Comparison of ENCODE assay signal across 25 mouse cellular contexts in genomic region chr12:108610255-108610654, GRCm38 (mm10). TPM values are rescaled to one million over a fixed set of nuclear protein-coding genes. Genes with fewer than 3 reads are reported as not detected.
A peak's percentile ranks its signal among the peaks of the same experiment; 100 is the strongest.
DNase-seq lines count a peak whose midpoint lies in the region; ATAC-seq and TF ChIP-seq lines count a peak whose summit lies in the region.
"Had no signal": no experiment of that assay in that cellular context is flagged by ENCODE, and none has a peak within 500 bp of the region (broad histone marks: within the 10 kb centered on the region; RNA-seq: fewer than 3 reads in every experiment).

No protein-coding gene starts in this region.

- H3K9ac ChIP-seq in lung, embryonic 14.5 days, result no peak overlapping the region
- no peak overlapping the region for H3K9ac ChIP-seq in lung, embryonic 16.5 days (ENCODE audit: low read length)
- H3K9ac ChIP-seq: embryonic facial prominence, embryonic 13.5 days; forebrain, embryonic 13.5 days; hindbrain, embryonic 12.5 days; hindbrain, embryonic 15.5 days had no signal

- H3K27me3 ChIP-seq in lung, embryonic 14.5 days (ENCODE audit: insufficient read depth, low read length), result no peaks in the 10 kb centered on the region
- H3K27me3 ChIP-seq in lung, embryonic 16.5 days (ENCODE audit: control insufficient read depth, insufficient read depth, low read depth, low read length), result no peaks in the 10 kb centered on the region
- H3K27me3 ChIP-seq: embryonic facial prominence, embryonic 13.5 days; forebrain, embryonic 13.5 days; hindbrain, embryonic 12.5 days; hindbrain, embryonic 15.5 days had no signal

- H3K36me3 ChIP-seq in lung, embryonic 14.5 days (ENCODE audit: insufficient read depth), result no peaks in the 10 kb centered on the region
- H3K36me3 ChIP-seq in lung, embryonic 16.5 days (ENCODE audit: control insufficient read depth, insufficient read depth, low read length), result no peaks in the 10 kb centered on the region
- H3K36me3 ChIP-seq: hindbrain, embryonic 12.5 days; hindbrain, embryonic 15.5 days had no signal

- H3K4me3 ChIP-seq in lung, embryonic 14.5 days (ENCODE audit: low read depth, low read length), result no peak overlapping the region
- H3K4me3 ChIP-seq in lung, embryonic 16.5 days (ENCODE audit: low read length), result no peak overlapping the region
- H3K4me3 ChIP-seq: embryonic facial prominence, embryonic 10.5 days; embryonic facial prominence, embryonic 13.5 days; erythroblast, embryonic 14.5 days; forebrain, embryonic 13.5 days; gastrocnemius, adult 2 months; hindbrain, embryonic 12.5 days; hindbrain, embryonic 15.5 days had no signal

- peak; percentile 45 for DNase-seq in lung, embryonic 14.5 days
- peak; percentile 18 for DNase-seq in lung, postnatal 14 days
- DNase-seq in retina, embryonic 14.5 days (ENCODE audit: low spot score), result no peak
- DNase-seq in frontal cortex, postnatal 36 days (ENCODE audit: low spot score in 2 of 2), result no peak
- no peak for DNase-seq in spleen, postnatal 36 days (ENCODE audit: low spot score in 2 of 2)
- DNase-seq: adrenal gland, adult 2 months; adrenal gland, postnatal 14 days; cerebellum, adult 11 months; cerebellum, adult 2 months; cerebellum, adult 9-11 months; cerebellum, postnatal 25 days; embryo, embryonic 11 days; gastrocnemius, adult 2 months; gastrocnemius, postnatal 14 days; heart, adult 11 months had no signal

- peak; percentile 67; the same call in 1 of the 2 replicates for ATAC-seq in lung, embryonic 14.5 days (ENCODE audit: insufficient read depth)
- ATAC-seq in lung, embryonic 16.5 days (ENCODE audit: low read depth), result peak; percentile 89
- ATAC-seq: CD4-positive, CD25-positive, alpha-beta regulatory T cell, adult 4 months; forebrain, embryonic 13.5 days; forebrain, embryonic 16.5 days had no signal

- H3K9me3 ChIP-seq in lung, embryonic 14.5 days (ENCODE audit: low read depth, low read length), result no peaks in the 10 kb centered on the region
- no peaks in the 10 kb centered on the region for H3K9me3 ChIP-seq in lung, embryonic 16.5 days (ENCODE audit: control insufficient read depth, low read length)
- H3K9me3 ChIP-seq: embryonic facial prominence, embryonic 10.5 days; embryonic facial prominence, embryonic 13.5 days; forebrain, embryonic 13.5 days; hindbrain, embryonic 12.5 days; hindbrain, embryonic 15.5 days had no signal

- no peak overlapping the region for H3K27ac ChIP-seq in lung, embryonic 14.5 days (ENCODE audit: low read depth)
- H3K27ac ChIP-seq in lung, embryonic 16.5 days (ENCODE audit: low read length), result peak overlapping the region; percentile 40; the same call in 1 of the 2 replicates
- H3K27ac ChIP-seq: embryonic facial prominence, embryonic 10.5 days; embryonic facial prominence, embryonic 13.5 days; forebrain, embryonic 13.5 days; gastrocnemius, adult 2 months; hindbrain, embryonic 12.5 days; hindbrain, embryonic 15.5 days had no signal

- no peak overlapping the region for H3K4me2 ChIP-seq in lung, embryonic 14.5 days
- no peak overlapping the region for H3K4me2 ChIP-seq in lung, embryonic 16.5 days (ENCODE audit: low read depth, low read length)
- H3K4me2 ChIP-seq: embryonic facial prominence, embryonic 13.5 days; forebrain, embryonic 13.5 days; heart, embryonic 11.5 days; hindbrain, embryonic 12.5 days; hindbrain, embryonic 15.5 days had no signal

- TF ChIP-seq CTCF in lung, embryonic 14.5 days (IDR thresholded peaks at IDR 0.05; ENCODE audit: low read depth), result no peak

- 0 out of 2 replicates have a peak, but pooled peaks cover under 1% of the 10 kb centered on the region for H3K4me1 ChIP-seq in lung, embryonic 14.5 days (ENCODE audit: insufficient read depth)
- H3K4me1 ChIP-seq in lung, embryonic 16.5 days (replicated peaks; ENCODE audit: control insufficient read depth, insufficient read depth, low read length), result peaks cover 18% of the 10 kb centered on the region

- whole genome bisulfite sequencing in lung, embryonic 14.5 days, result 57% methylated on average over 4 of the region's 4 CpGs
- WGBS in lung, embryonic 16.5 days, result 49% methylated on average over 4 of the region's 4 CpGs

RNA-seq across cellular contexts. Expression of gene Evl, which starts 55.7 kb away (rescaled TPM):
- polyA plus RNA-seq in lung, embryonic 14.5 days (2014; fragmentation: Nextera tagmentation; extraction: Ambion mirVana), result 79.2 and 88.7 TPM in 2 replicates
- polyA plus RNA-seq in lung, embryonic 16.5 days (2015; fragmentation: Nextera tagmentation; extraction: Ambion mirVana), result 41.6 and 44.6 TPM in 2 replicates

Comparison
In these comparisons a context has a peak if more than half of its experiments do, and no peak if none do; other contexts are left out.
1. DNase-seq: peak in lung, embryonic 14.5 days (single experiment) and lung, postnatal 14 days (single experiment); none in retina, embryonic 14.5 days (single experiment), frontal cortex, postnatal 36 days (0 of 2) and spleen, postnatal 36 days (0 of 2).